Mouse (Mus musculus) heart, adult 18-20 months (tissue): ENCODE measurements at regions not wholly inside any gene's neighbourhood (a gene's known extent, or its start where the extent isn't known, plus 50 kb on each side); places are given as distances from the start of the nearest gene placed in this dataset.

Experiments
- DNase-seq, 2 experiments: peaks; one replicate each; pipeline ENCODE4 v3.0.0; 2021 to 2022; ENCODE audit warnings: mixed read lengths in 1 of 2

- no peak for DNase-seq
These were observed 80.4 kb downstream of the Utp6 start for GRCm38 (mm10) chr11:79881812-79882211.

- peak; percentile 57 to 76 for DNase-seq
These were observed 84.1 kb downstream of the Utp6 start for GRCm38 (mm10) chr11:79878091-79878490.

GRCm38 (mm10) chr11:79877184-79877745 lies 84.9 kb downstream of the Utp6 start:
- peak; percentile 28 to 32 for DNase-seq

- DNase-seq = no peak
These were observed 90.2 kb downstream of the Utp6 start for GRCm38 (mm10) chr11:79871783-79872628.

- DNase-seq = peak; percentile 48 to 63
These were observed 92.0 kb downstream of the Utp6 start for GRCm38 (mm10) chr11:79870189-79870588.

GRCm38 (mm10) chr11:79869009-79869408 lies 93.2 kb downstream of the Utp6 start:
- DNase-seq = no peak

- DNase-seq = no peak
These were observed 97.4 kb downstream of the Utp6 start for GRCm38 (mm10) chr11:79864836-79865235.

- no peak for DNase-seq
These were observed 98.6 kb downstream of the Utp6 start for GRCm38 (mm10) chr11:79863487-79864175.

- no peak for DNase-seq
These were observed 101.6 kb downstream of the Utp6 start for GRCm38 (mm10) chr11:79860611-79861067.

GRCm38 (mm10) chr11:79856376-79856775 lies 105.8 kb downstream of the Utp6 start:
- DNase-seq = no peak

GRCm38 (mm10) chr11:79849545-79849944 lies 112.6 kb downstream of the Utp6 start:
- no peak for DNase-seq

GRCm38 (mm10) chr11:79844436-79844835 lies 117.8 kb downstream of the Utp6 start:
- DNase-seq = no peak

GRCm38 (mm10) chr11:79843021-79843420 lies 119.2 kb downstream of the Utp6 start:
- peak in 1 of 2 experiments; percentile 14 for DNase-seq

GRCm38 (mm10) chr11:79839973-79840372 lies 122.2 kb downstream of the Utp6 start:
- DNase-seq = no peak

- no peak for DNase-seq
These were observed 124.1 kb downstream of the Utp6 start for GRCm38 (mm10) chr11:79838051-79838450.

- DNase-seq = peak; percentile 23 to 52
These were observed 124.9 kb downstream of the Utp6 start for GRCm38 (mm10) chr11:79837076-79837990.

- DNase-seq = no peak
These were observed 126.3 kb downstream of the Utp6 start for GRCm38 (mm10) chr11:79835873-79836272.

GRCm38 (mm10) chr11:79833817-79834216 lies 128.4 kb downstream of the Utp6 start:
- no peak for DNase-seq

GRCm38 (mm10) chr11:79831591-79832320 lies 130.4 kb downstream of the Utp6 start:
- DNase-seq = peak; percentile 57 to 61

GRCm38 (mm10) chr11:79830567-79831055 lies 131.6 kb downstream of the Utp6 start:
- DNase-seq = no peak

GRCm38 (mm10) chr11:79827034-79827433 lies 135.2 kb downstream of the Utp6 start:
- no peak for DNase-seq
